Comparison of ENCODE assay signal across 24 mouse cellular contexts in genomic region chr12:72721710-72722109, GRCm38 (mm10). TPM values are rescaled to one million over a fixed set of nuclear protein-coding genes. Genes with fewer than 3 reads are reported as not detected.
A peak's percentile ranks its signal among the peaks of the same experiment; 100 is the strongest.
DNase-seq lines count a peak whose midpoint lies in the region; ATAC-seq and TF ChIP-seq lines count a peak whose summit lies in the region.
"Had no signal": no experiment of that assay in that cellular context is flagged by ENCODE, and none has a peak within 500 bp of the region (broad histone marks: within the 10 kb centered on the region; RNA-seq: fewer than 3 reads in every experiment).

No protein-coding gene starts in this region.

- H3K27me3 ChIP-seq in liver, adult 2 months (ENCODE audit: control insufficient read depth, insufficient read depth, low read length): no peaks in the 10 kb centered on the region
- no peaks in the 10 kb centered on the region for H3K27me3 ChIP-seq in liver, embryonic 12.5 days (replicated peaks)
- H3K27me3 ChIP-seq: CH12.LX; embryonic facial prominence, embryonic 13.5 days; embryonic facial prominence, embryonic 15.5 days; forebrain, embryonic 13.5 days; forebrain, embryonic 15.5 days had no signal

- no peaks in the 10 kb centered on the region for H3K9me3 ChIP-seq in liver, embryonic 12.5 days (replicated peaks)
- H3K9me3 ChIP-seq: embryonic facial prominence, embryonic 13.5 days; embryonic facial prominence, embryonic 15.5 days; forebrain, embryonic 13.5 days; forebrain, embryonic 15.5 days had no signal

- H3K4me3 ChIP-seq in liver, adult 2 months (ENCODE audit: insufficient read depth, low read depth, low read length): no peak overlapping the region
- no peak overlapping the region for H3K4me3 ChIP-seq in liver, embryonic 12.5 days
- H3K4me3 ChIP-seq: embryonic facial prominence, embryonic 13.5 days; embryonic facial prominence, embryonic 15.5 days; erythroblast, embryonic 14.5 days; forebrain, embryonic 13.5 days; forebrain, embryonic 15.5 days had no signal

- TF ChIP-seq CTCF in liver, adult 2 months (IDR thresholded peaks at IDR 0.05; ENCODE audit: low read depth, low read length): no peak

- no peak overlapping the region for H3K9ac ChIP-seq in liver, adult 2 months (ENCODE audit: low read depth, low read length)
- no peak overlapping the region for H3K9ac ChIP-seq in liver, embryonic 12.5 days
- H3K9ac ChIP-seq: embryonic facial prominence, embryonic 13.5 days; embryonic facial prominence, embryonic 15.5 days; forebrain, embryonic 13.5 days; forebrain, embryonic 15.5 days; forebrain, postnatal 0 days had no signal

- no peak for TF ChIP-seq POLR2A in liver, adult 2 months (IDR thresholded peaks at IDR 0.05; ENCODE audit: extremely low read depth, insufficient read depth, low read length)

- WGBS in liver, adult 2 months: 28% methylated on average over 5 of the region's 5 CpGs
- 65% methylated on average over 5 of the region's 5 CpGs for WGBS in liver, embryonic 12.5 days (ENCODE audit: insufficient replicate concordance)

- H3K79me2 ChIP-seq in liver, adult 2 months (ENCODE audit: control insufficient read depth, insufficient read depth, low read length): no peaks in the 10 kb centered on the region

- H3K27ac ChIP-seq in liver, adult 2 months (replicated peaks; ENCODE audit: insufficient read depth, low read depth, low read length): no peak overlapping the region
- H3K27ac ChIP-seq in liver, embryonic 12.5 days: no peak overlapping the region
- H3K27ac ChIP-seq: embryonic facial prominence, embryonic 13.5 days; embryonic facial prominence, embryonic 15.5 days; forebrain, embryonic 13.5 days; forebrain, embryonic 15.5 days had no signal

- H3K4me1 ChIP-seq in liver, adult 2 months (ENCODE audit: control insufficient read depth, insufficient read depth, low read length): peaks cover 5% of the 10 kb centered on the region; the same call in 1 of the 2 replicates
- no peaks in the 10 kb centered on the region for H3K4me1 ChIP-seq in liver, embryonic 12.5 days
- H3K4me1 ChIP-seq: forebrain, embryonic 13.5 days; forebrain, embryonic 15.5 days had no signal

- no peak for ATAC-seq in liver, embryonic 12.5 days
- ATAC-seq: CD4-positive, CD25-positive, alpha-beta regulatory T cell, adult 4 months; forebrain, embryonic 13.5 days; forebrain, embryonic 15.5 days; forebrain, postnatal 0 days had no signal

- H3K36me3 ChIP-seq in liver, adult 2 months (ENCODE audit: control insufficient read depth, insufficient read depth, low read length): no peaks in the 10 kb centered on the region
- no peaks in the 10 kb centered on the region for H3K36me3 ChIP-seq in liver, embryonic 12.5 days
- H3K36me3 ChIP-seq: embryonic facial prominence, embryonic 13.5 days; embryonic facial prominence, embryonic 15.5 days; forebrain, embryonic 15.5 days had no signal

- DNase-seq in adrenal gland, postnatal 14 days: peak; percentile 23
- DNase-seq in adrenal gland, postnatal 10 days: no peak
- DNase-seq in liver, adult 2 months (ENCODE audit: extremely low read depth, low read depth, low spot score): peak; percentile 93
- DNase-seq in gonadal fat pad, adult 2 months (ENCODE audit: low read depth): peak; percentile 87
- DNase-seq in lung, postnatal 25 days (ENCODE audit: low spot score): no peak
- DNase-seq: adrenal gland, adult 2 months; adrenal gland, postnatal 25 days; B cell, adult 2 months; cerebellum, adult 11 months; cerebellum, adult 18-20 months; cerebellum, adult 8-10 months; cerebellum, adult 9-11 months; cerebellum, postnatal 14 days; cerebellum, postnatal 36 days; embryo, embryonic 11 days; forebrain, postnatal 0 days had no signal

- no peak overlapping the region for H3K4me2 ChIP-seq in liver, embryonic 12.5 days
- H3K4me2 ChIP-seq: embryonic facial prominence, embryonic 13.5 days; embryonic facial prominence, embryonic 15.5 days; forebrain, embryonic 13.5 days; forebrain, embryonic 15.5 days had no signal

RNA-seq across cellular contexts. Expression of gene Ppm1a, which starts 35.5 kb away (rescaled TPM):
- total RNA-seq in adrenal gland, postnatal 14 days (2021): 244 and 247 TPM in 2 replicates
- total RNA-seq in adrenal gland, postnatal 10 days (2021): 100 to 1,000 TPM; 252 to 260 TPM
- total RNA-seq in liver, adult 2 months (2014; rRNA removed): 108 and 110 TPM in 2 replicates
- polyA plus RNA-seq in liver, adult 2 months (2012; rRNA removed): 55.4 and 57.8 TPM in 2 replicates
- 47.3 and 52.6 TPM in 2 replicates for polyA plus RNA-seq in liver, embryonic 12.5 days (2016; fragmentation: Nextera tagmentation; extraction: Ambion mirVana)
- 78.3 and 79.1 TPM in 2 replicates for polyA plus RNA-seq in gonadal fat pad, adult 2 months (2012; rRNA removed)

RNA-seq across cellular contexts. Expression of gene Dhrs7, which starts 57.0 kb away (rescaled TPM):
- total RNA-seq in adrenal gland, postnatal 14 days (2021): 159 and 182 TPM in 2 replicates
- total RNA-seq in adrenal gland, postnatal 10 days (2021): 100 to 1,000 TPM; 129 to 142 TPM
- total RNA-seq in liver, adult 2 months (2014; rRNA removed): 58.5 and 70.3 TPM in 2 replicates
- 37.2 and 41.8 TPM in 2 replicates for polyA plus RNA-seq in liver, adult 2 months (2012; rRNA removed)
- 10.3 and 11.0 TPM in 2 replicates for polyA plus RNA-seq in liver, embryonic 12.5 days (2016; fragmentation: Nextera tagmentation; extraction: Ambion mirVana)
- 70.8 and 83.7 TPM in 2 replicates for polyA plus RNA-seq in gonadal fat pad, adult 2 months (2012; rRNA removed)
- polyA plus RNA-seq: erythroblast, embryonic 14.5 days had no signal

Comparison
In these comparisons a context has a peak if more than half of its experiments do, and no peak if none do; other contexts are left out.
1. DNase-seq: peak in adrenal gland, postnatal 14 days (single experiment), liver, adult 2 months (single experiment) and gonadal fat pad, adult 2 months (single experiment); none in adrenal gland, postnatal 10 days (single experiment) and lung, postnatal 25 days (single experiment).